Mouse (Mus musculus): ENCODE results near the gene Mgmt.

The Mgmt gene

GRCm38 (mm10) chr7:137001783-137002182 lies 107.4 kb downstream of the Mgmt start:
- DNase-seq (ENCODE audit: low spot score): no peak

- no peak for DNase-seq (ENCODE audit: low spot score)
Measured at GRCm38 (mm10) chr7:137002431-137002830, 108.0 kb downstream of the Mgmt start.

- DNase-seq (ENCODE audit: low spot score): no peak
Measured at GRCm38 (mm10) chr7:137005293-137005692, 110.9 kb downstream of the Mgmt start.

- no peak for DNase-seq (ENCODE audit: low spot score)
Measured at GRCm38 (mm10) chr7:137008321-137008720, 113.9 kb downstream of the Mgmt start.

- DNase-seq (ENCODE audit: low spot score): no peak
Measured at GRCm38 (mm10) chr7:137009732-137010275, 115.4 kb downstream of the Mgmt start.

- DNase-seq (ENCODE audit: low spot score): no peak
Measured at GRCm38 (mm10) chr7:137010451-137010850, 116.0 kb downstream of the Mgmt start.

- DNase-seq (ENCODE audit: low spot score): no peak
Measured at GRCm38 (mm10) chr7:137012687-137013086, 118.3 kb downstream of the Mgmt start.

- DNase-seq (ENCODE audit: low spot score): no peak
Measured at GRCm38 (mm10) chr7:137013433-137013832, 119.0 kb downstream of the Mgmt start.

GRCm38 (mm10) chr7:137018614-137019013 lies 124.2 kb downstream of the Mgmt start:
- DNase-seq (ENCODE audit: low spot score): no peak

- no peak for DNase-seq (ENCODE audit: low spot score)
Measured at GRCm38 (mm10) chr7:137020195-137020594, 125.8 kb downstream of the Mgmt start.

GRCm38 (mm10) chr7:137030789-137031188 lies 136.4 kb downstream of the Mgmt start:
- no peak for DNase-seq (ENCODE audit: low spot score)

GRCm38 (mm10) chr7:137033177-137033576 lies 138.8 kb downstream of the Mgmt start:
- no peak for DNase-seq (ENCODE audit: low spot score)

- DNase-seq (ENCODE audit: low spot score): no peak
Measured at GRCm38 (mm10) chr7:137034986-137035385, 140.6 kb downstream of the Mgmt start.

- no peak for DNase-seq (ENCODE audit: low spot score)
Measured at GRCm38 (mm10) chr7:137035916-137036315, 141.5 kb downstream of the Mgmt start.

GRCm38 (mm10) chr7:137037471-137037870 lies 143.1 kb downstream of the Mgmt start:
- peak; percentile 15 for DNase-seq (ENCODE audit: low spot score)

GRCm38 (mm10) chr7:137037872-137038271 lies 143.5 kb downstream of the Mgmt start:
- no peak for DNase-seq (ENCODE audit: low spot score)

- DNase-seq (ENCODE audit: low spot score): no peak
Measured at GRCm38 (mm10) chr7:137038311-137038945, 144.0 kb downstream of the Mgmt start.

- DNase-seq (ENCODE audit: low spot score): no peak
Measured at GRCm38 (mm10) chr7:137038946-137039320, 144.5 kb downstream of the Mgmt start.

- DNase-seq (ENCODE audit: low spot score): no peak
Measured at GRCm38 (mm10) chr7:137040646-137041045, 146.2 kb downstream of the Mgmt start.

GRCm38 (mm10) chr7:137046891-137047290 lies 152.5 kb downstream of the Mgmt start:
- no peak for DNase-seq (ENCODE audit: low spot score)

- no peak for DNase-seq (ENCODE audit: low spot score)
Measured at GRCm38 (mm10) chr7:137048086-137048922, 153.9 kb downstream of the Mgmt start.

- no peak for DNase-seq (ENCODE audit: low spot score)
Measured at GRCm38 (mm10) chr7:137054343-137054742, 159.9 kb downstream of the Mgmt start.

- no peak for DNase-seq (ENCODE audit: low spot score)
Measured at GRCm38 (mm10) chr7:137056126-137056525, 161.7 kb downstream of the Mgmt start.

All from urinary bladder, postnatal 25 days (tissue).